Mouse (Mus musculus): ENCODE data around the gene Foxd1. TPM values are rescaled to one million over a fixed set of nuclear protein-coding genes. Genes with fewer than 3 reads are reported as not detected.

Gene Foxd1
- total and polyA plus RNA-seq, 3 experiments, result not detected

GRCm38 (mm10) chr13:98367601-98368000, 13.6 kb downstream of the Foxd1 start:
- no peak for TF ChIP-seq MAZ (IDR thresholded peaks at IDR 0.05; ENCODE audit: low read depth, low read length)
- TF ChIP-seq MAX (IDR thresholded peaks at IDR 0.05; ENCODE audit: low read length), result no peak
- no peak for TF ChIP-seq CHD2 (IDR thresholded peaks at IDR 0.05; ENCODE audit: low read length)
- no peak for TF ChIP-seq SIN3A (IDR thresholded peaks at IDR 0.05; ENCODE audit: low read length)
- TF ChIP-seq BHLHE40 (IDR thresholded peaks at IDR 0.05; ENCODE audit: low read depth, low read length), result no peak
- no peak for TF ChIP-seq NELFE (IDR thresholded peaks at IDR 0.05; ENCODE audit: low read depth, low read length)
- no peak for TF ChIP-seq TCF12 (IDR thresholded peaks at IDR 0.05; ENCODE audit: low read depth, low read length)
- no peak for TF ChIP-seq MEF2A (IDR thresholded peaks at IDR 0.05; ENCODE audit: borderline replicate concordance, low read depth, low read length)
- TF ChIP-seq CTCF (conservative IDR thresholded peaks at IDR 0.05 in 1 of 2, IDR thresholded peaks at IDR 0.05 in 1 of 2; ENCODE audit: low read depth in 2 of 2, low read length in 2 of 2), result no peak
- no peak for TF ChIP-seq ZMIZ1 (IDR thresholded peaks at IDR 0.05; ENCODE audit: low read depth, low read length)
- TF ChIP-seq CHD1 (IDR thresholded peaks at IDR 0.05; ENCODE audit: low read depth, low read length), result no peak
- TF ChIP-seq GABPA (IDR thresholded peaks at IDR 0.05; ENCODE audit: insufficient replicate concordance, low read depth, low read length), result no peak
- TF ChIP-seq ZKSCAN1 (IDR thresholded peaks at IDR 0.05; ENCODE audit: borderline replicate concordance, low read depth, low read length), result no peak
- no peak for TF ChIP-seq SMC3 (IDR thresholded peaks at IDR 0.05; ENCODE audit: low read depth, low read length)
- TF ChIP-seq ZC3H11A (IDR thresholded peaks at IDR 0.05; ENCODE audit: low read depth, low read length), result no peak
- no peak for TF ChIP-seq IRF4 (IDR thresholded peaks at IDR 0.05; ENCODE audit: low read depth, low read length)
- no peak for TF ChIP-seq MAFK (IDR thresholded peaks at IDR 0.05; ENCODE audit: insufficient replicate concordance, low read length)
- TF ChIP-seq RCOR1 (conservative IDR thresholded peaks at IDR 0.05; ENCODE audit: low read depth, low read length), result no peak
- TF ChIP-seq JUN (IDR thresholded peaks at IDR 0.05; ENCODE audit: insufficient read depth, low read depth, low read length), result no peak
- TF ChIP-seq PAX5 (IDR thresholded peaks at IDR 0.05; ENCODE audit: low read length), result no peak
- Histone ChIP-seq H3K36me3 (replicated peaks in 1 of 2; ENCODE audit: control insufficient read depth in 1 of 2, insufficient read depth in 1 of 2, low read length in 1 of 2) (no peaks in the 10 kb centered on the region), H3K27ac (ENCODE audit: insufficient read depth, low read depth) (no peak overlapping the region), H3K27me3 (replicated peaks) (no peaks in the 10 kb centered on the region), H3K4me1 (ENCODE audit: control insufficient read depth in 1 of 2, insufficient read depth in 2 of 2) (peaks cover 5 to 31% of the 10 kb centered on the region in 2 experiments), H3K9ac (ENCODE audit: insufficient read depth, low read depth) (no peak overlapping the region), H3K79me2 (replicated peaks; ENCODE audit: control insufficient read depth, extremely low read depth, insufficient read depth, poor library complexity, severe bottlenecking) (no peaks in the 10 kb centered on the region; the same call in 1 of the 2 replicates), H3K4me2 (ENCODE audit: insufficient read depth, low read depth, poor library complexity, severe bottlenecking) (no peak overlapping the region), H3K9me3 (replicated peaks; ENCODE audit: low read length) (peaks cover 12% of the 10 kb centered on the region), H3K4me3 (replicated peaks in 1 of 3; ENCODE audit: low read depth in 2 of 3, low read length in 2 of 3, poor library complexity in 1 of 3) (no peak overlapping the region)
- in situ Hi-C loops (cut with MboI; ENCODE audit: low pct_ligation_motif_present, low pct_unique_long_range_greater_than_20kb, low sequenced_read_pairs), result no loop called here
- no peak for DNase-seq (ENCODE audit: extremely low read depth)
- dilution Hi-C loops (cut with MboI; ENCODE audit: extremely low pct_ligation_motif_present, extremely low pct_unique_long_range_greater_than_20kb, low sequenced_read_pairs), result no loop called here

DNA sequence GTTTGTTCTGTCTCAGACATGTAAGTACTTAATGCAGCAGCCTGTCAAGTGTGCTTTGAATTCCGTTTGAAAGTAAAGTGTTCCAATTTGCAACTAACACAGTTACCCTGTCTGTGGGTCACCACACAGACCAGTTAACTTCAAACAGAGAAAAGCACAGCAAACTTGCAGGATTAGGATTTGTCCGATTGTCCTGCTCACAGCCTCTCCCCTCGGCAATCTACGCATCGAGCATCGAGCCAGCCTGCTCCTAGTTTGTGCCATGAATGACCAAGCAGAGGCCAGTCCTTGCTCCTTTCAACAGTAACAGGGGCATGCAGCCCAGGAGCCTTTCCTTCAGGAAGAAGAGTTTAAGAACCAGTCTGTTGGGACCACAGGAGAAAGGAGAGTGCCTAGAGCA, 15.0 kb downstream of the Foxd1 start:
- no peaks in the 10 kb centered on the region for H3K27me3 ChIP-seq (replicated peaks)
- H3K36me3 ChIP-seq (replicated peaks in 1 of 2; ENCODE audit: control insufficient read depth in 1 of 2, insufficient read depth in 1 of 2, low read length in 1 of 2), result no peaks in the 10 kb centered on the region
- TF ChIP-seq MEF2A (IDR thresholded peaks at IDR 0.05; ENCODE audit: borderline replicate concordance, low read depth, low read length) (no peak), IRF4 (IDR thresholded peaks at IDR 0.05; ENCODE audit: low read depth, low read length) (no peak)
- H3K79me2 ChIP-seq (replicated peaks; ENCODE audit: control insufficient read depth, extremely low read depth, insufficient read depth, poor library complexity, severe bottlenecking), result no peaks in the 10 kb centered on the region; the same call in 1 of the 2 replicates
- H3K27ac ChIP-seq (ENCODE audit: insufficient read depth, low read depth), result no peak overlapping the region
- in situ Hi-C loops (cut with MboI; ENCODE audit: low pct_ligation_motif_present, low pct_unique_long_range_greater_than_20kb, low sequenced_read_pairs), result no loop called here
- H3K9ac ChIP-seq (ENCODE audit: insufficient read depth, low read depth), result no peak overlapping the region
- dilution Hi-C loops (cut with MboI; ENCODE audit: extremely low pct_ligation_motif_present, extremely low pct_unique_long_range_greater_than_20kb, low sequenced_read_pairs), result no loop called here
- no peak overlapping the region for H3K4me3 ChIP-seq (replicated peaks in 1 of 3; ENCODE audit: low read depth in 2 of 3, low read length in 2 of 3, poor library complexity in 1 of 3)
- no peak overlapping the region for H3K4me2 ChIP-seq (ENCODE audit: insufficient read depth, low read depth, poor library complexity, severe bottlenecking)
- H3K4me1 ChIP-seq (ENCODE audit: control insufficient read depth in 1 of 2, insufficient read depth in 2 of 2), result peaks cover 5 to 34% of the 10 kb centered on the region in 2 experiments
- DNase-seq (ENCODE audit: extremely low read depth), result no peak
- peaks cover 12% of the 10 kb centered on the region for H3K9me3 ChIP-seq (replicated peaks; ENCODE audit: low read length)
